Mouse (Mus musculus) E14TG2a.4 (cell line): ENCODE measurements around the gene Ints13.

Source experiments
- CTCF ChIP-seq: conservative IDR thresholded peaks from 2 replicates; pipeline ENCODE4 v1.5.1; 2014; ENCODE audit warnings: low read length
- NANOG ChIP-seq: IDR thresholded peaks from 2 replicates; pipeline ENCODE4 v1.6.1; 2014; ENCODE audit warnings: borderline replicate concordance, low read length, mixed read lengths
- POU5F1 ChIP-seq: IDR thresholded peaks from 2 replicates; pipeline ENCODE4 v1.6.1; 2014; ENCODE audit warnings: low read length, borderline replicate concordance

- TF ChIP-seq CTCF (no peak), NANOG (no peak), POU5F1 (no peak)
These were observed 52.1 kb downstream of the Ints13 start for GRCm38 (mm10) chr6:146525500-146525899.
